Mouse (Mus musculus) spleen, adult 2 months (tissue): ENCODE data around the gene Irf8.

Experiments
- CTCF ChIP-seq: fragments of 200-500 bp; IDR thresholded peaks from 2 replicates; pipeline ENCODE4 v1.5.1; 2011; ENCODE audit warnings: mild to moderate bottlenecking, inconsistent platforms; ENCODE audit not compliant: insufficient read depth, insufficient read length, insufficient replicate concordance; ENCODE audit errors: extremely low read depth
- POLR2A ChIP-seq: fragments of 200-500 bp; IDR thresholded peaks from 2 replicates; pipeline ENCODE4 v1.6.1; 2011; ENCODE audit warnings: low read depth, low read length, inconsistent platforms

- no peak for TF ChIP-seq CTCF
- no peak for TF ChIP-seq POLR2A
Measured at GRCm38 (mm10) chr8:120719586-120720236, 16.4 kb upstream of the Irf8 start.
